Mouse (Mus musculus) megakaryocyte-erythroid progenitor cell, adult 5-6 weeks (primary cell): ENCODE measurements around the gene Myo5a. TPM values are rescaled to one million over a fixed set of nuclear protein-coding genes. Genes with fewer than 3 reads are reported as not detected.
A peak's percentile ranks its signal among the peaks of the same experiment; 100 is the strongest.

Experiments
- ATAC-seq: replicated peaks from 2 replicates; pipeline ENCODE4 v1.8.0; 2016; ENCODE audit warnings: mild to moderate bottlenecking, inconsistent platforms; ENCODE audit not compliant: severe bottlenecking, poor library complexity, low FRiP score, low TSS enrichment
- total RNA-seq, 2 experiments: library from RNA; stranded (forward) in 1 of 2; stranded (reverse) in 1 of 2; fragments of 200-1000, 215-1000 nt in 1 of 2; fragments of >200 nt in 1 of 2; fragmentation: Nextera tagmentation in 1 of 2; gene quantifications; 2 replicates each; pipeline ENCODE4 v1.2.3; 2014 to 2017

Myo5a gene
- total RNA-seq, 2 experiments from 2014 or later: 7.5 to 14.4 TPM

- no peak for ATAC-seq
Measured at GRCm38 (mm10) chr9:75171721-75172120, 100.9 kb downstream of the Myo5a start.

- no peak for ATAC-seq
Measured at GRCm38 (mm10) chr9:75187646-75188260, 116.9 kb downstream of the Myo5a start.

GRCm38 (mm10) chr9:75193858-75194257 is 123.0 kb downstream of the Myo5a start:
- no peak for ATAC-seq

GRCm38 (mm10) chr9:75196335-75196734 is 125.5 kb downstream of the Myo5a start:
- ATAC-seq: no peak

- ATAC-seq: no peak
Measured at GRCm38 (mm10) chr9:75197297-75197696, 126.5 kb downstream of the Myo5a start.

GRCm38 (mm10) chr9:75201506-75201905 is 130.7 kb downstream of the Myo5a start:
- no peak for ATAC-seq

- ATAC-seq: no peak
Measured at GRCm38 (mm10) chr9:75202036-75202435, 131.2 kb downstream of the Myo5a start.

- ATAC-seq: no peak
Measured at GRCm38 (mm10) chr9:75209246-75209645, 138.4 kb downstream of the Myo5a start.

GRCm38 (mm10) chr9:75210269-75210668 is 139.5 kb downstream of the Myo5a start:
- no peak for ATAC-seq

- ATAC-seq: no peak
Measured at GRCm38 (mm10) chr9:75214743-75215413, 144.1 kb downstream of the Myo5a start.

GRCm38 (mm10) chr9:75219942-75220341 is 149.1 kb downstream of the Myo5a start:
- no peak for ATAC-seq

GRCm38 (mm10) chr9:75221420-75222287 is 150.8 kb downstream of the Myo5a start:
- peak; percentile 82 for ATAC-seq

- peak; percentile 26; the same call in 1 of the 2 replicates for ATAC-seq
Measured at GRCm38 (mm10) chr9:75231841-75232746, 161.3 kb downstream of the Myo5a start, which contains the start of gene Myo5c. Myo5c (plus strand) TSS chr9:75232020.

- ATAC-seq: no peak
Measured at GRCm38 (mm10) chr9:75232860-75233259, 162.0 kb downstream of the Myo5a start.

- no peak for ATAC-seq
Measured at GRCm38 (mm10) chr9:75234271-75234741, 163.5 kb downstream of the Myo5a start.

GRCm38 (mm10) chr9:75234983-75235627 is 164.3 kb downstream of the Myo5a start:
- ATAC-seq: no peak

- no peak for ATAC-seq
Measured at GRCm38 (mm10) chr9:75235696-75236095, 164.9 kb downstream of the Myo5a start.

GRCm38 (mm10) chr9:75236416-75237308 is 165.8 kb downstream of the Myo5a start:
- no peak for ATAC-seq
